Mouse (Mus musculus): ENCODE results near the gene Cd36.
"Not testable (repeated sequence)": the region's sequence is repeated elsewhere in the genome, so short reads cannot be mapped to it uniquely, and the experiment has no call there.

The Cd36 gene

DNA sequence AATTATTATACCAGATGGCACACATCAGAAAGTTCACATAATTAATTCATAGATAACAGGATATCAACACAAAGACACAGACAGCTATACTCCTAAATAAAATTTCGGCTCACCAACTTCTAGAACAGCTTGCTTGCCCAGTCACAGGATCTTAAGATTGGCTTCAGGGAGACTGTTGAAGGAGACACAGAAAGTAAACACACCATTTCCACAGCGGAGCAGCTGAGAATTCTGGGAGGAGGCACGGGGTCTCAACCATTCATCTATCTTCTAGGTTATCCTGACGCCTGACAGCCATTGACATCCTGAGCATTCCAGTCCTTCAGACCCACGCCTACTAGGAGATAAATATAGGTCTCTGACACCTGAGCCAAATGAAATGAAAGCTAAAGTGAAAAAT, at the start of gene Cd36:
Gene Cd36, minus strand, starts transcription at position 204 of the 400 bp plus-strand sequence.
- DNase-seq (ENCODE audit: low read depth), result no peak

DNA sequence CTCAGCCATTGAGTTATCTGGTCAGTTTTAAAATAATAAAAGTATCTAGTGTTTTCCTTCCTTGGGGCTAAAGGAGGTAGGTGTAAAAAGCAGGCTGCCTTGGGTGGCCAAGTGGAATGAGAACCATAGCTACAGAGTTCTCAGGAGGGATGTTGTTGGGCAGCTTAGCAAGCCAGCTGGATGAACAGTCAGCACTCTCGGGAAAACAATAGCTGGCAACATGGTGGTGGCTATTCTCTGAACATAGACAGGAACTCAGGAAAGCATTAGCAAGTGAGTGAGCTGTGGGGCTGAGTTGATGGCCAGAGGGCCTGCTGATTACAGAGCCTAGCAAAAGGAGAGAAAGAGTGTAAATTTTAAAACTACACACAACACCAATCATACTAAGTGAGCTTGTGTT, 45.9 kb upstream of the Cd36 start:
- DNase-seq (ENCODE audit: low read depth), result no peak

DNA sequence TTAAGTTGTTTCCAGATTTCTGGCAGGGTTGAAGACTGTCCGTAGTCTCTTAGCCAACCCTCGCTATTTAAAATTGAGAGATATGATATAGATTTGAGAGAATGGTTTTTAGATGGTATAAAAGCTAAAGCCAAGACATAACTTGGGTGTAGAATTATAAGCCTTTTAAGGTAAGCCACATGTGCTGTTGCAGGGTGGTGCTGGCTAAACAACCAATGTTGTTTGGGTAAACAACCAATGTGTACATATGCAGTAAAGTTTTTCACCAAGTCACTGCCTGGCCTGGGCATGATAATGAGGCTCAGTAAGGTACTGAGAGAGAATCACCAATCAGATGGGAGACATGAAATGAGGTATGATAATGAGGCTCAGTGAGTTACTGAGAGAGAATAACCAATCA, 43.0 kb upstream of the Cd36 start:
- not testable (repeated sequence) for DNase-seq (ENCODE audit: low read depth)

DNA sequence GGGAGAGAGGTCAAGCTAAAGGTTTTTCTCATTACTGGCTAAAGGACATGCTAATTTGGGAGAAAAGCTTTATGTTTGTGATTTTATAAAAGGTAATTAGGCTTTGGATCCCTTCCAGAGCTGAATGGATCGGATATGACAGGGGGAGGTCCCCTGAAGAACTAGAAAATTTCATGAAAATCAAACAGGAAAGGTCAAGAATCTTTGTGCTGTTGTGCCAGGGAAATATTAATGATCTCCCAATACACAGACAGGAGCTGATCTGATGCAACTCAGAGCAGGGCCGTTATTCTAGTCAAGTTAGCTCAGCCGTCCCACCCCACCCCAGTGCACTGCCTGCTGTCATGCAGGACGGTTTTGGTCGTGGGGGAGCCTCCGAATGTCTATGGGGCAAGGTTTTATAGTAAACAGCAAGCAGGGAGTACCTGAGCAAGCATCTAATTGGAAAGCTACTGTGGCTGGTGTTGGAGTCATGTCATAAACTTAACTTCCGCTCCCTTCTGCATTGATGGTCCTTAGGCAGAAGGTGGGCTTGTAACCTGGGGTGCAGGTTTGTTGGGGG, 40.5 kb upstream of the Cd36 start:
- DNase-seq (ENCODE audit: low read depth), result no peak

DNA sequence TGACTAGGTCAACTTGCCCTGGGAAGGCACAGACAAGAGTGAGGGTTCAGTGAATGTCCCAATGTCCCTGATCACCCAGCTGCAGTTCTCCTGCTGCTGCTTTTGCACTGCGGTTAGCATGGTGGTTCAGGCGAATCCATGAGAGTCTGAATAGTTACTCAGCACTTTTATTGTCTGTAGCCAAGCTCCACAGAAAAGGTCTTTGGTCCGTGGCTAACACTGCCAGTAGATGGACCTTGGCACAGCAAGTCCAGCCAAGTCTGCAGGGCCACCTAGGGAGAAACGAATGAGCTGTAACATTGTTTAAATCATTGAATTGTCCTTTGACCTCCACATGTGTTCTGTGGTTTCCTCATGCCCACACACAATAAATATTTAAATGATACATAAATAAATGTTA, 39.9 kb upstream of the Cd36 start:
- DNase-seq (ENCODE audit: low read depth), result no peak

DNA sequence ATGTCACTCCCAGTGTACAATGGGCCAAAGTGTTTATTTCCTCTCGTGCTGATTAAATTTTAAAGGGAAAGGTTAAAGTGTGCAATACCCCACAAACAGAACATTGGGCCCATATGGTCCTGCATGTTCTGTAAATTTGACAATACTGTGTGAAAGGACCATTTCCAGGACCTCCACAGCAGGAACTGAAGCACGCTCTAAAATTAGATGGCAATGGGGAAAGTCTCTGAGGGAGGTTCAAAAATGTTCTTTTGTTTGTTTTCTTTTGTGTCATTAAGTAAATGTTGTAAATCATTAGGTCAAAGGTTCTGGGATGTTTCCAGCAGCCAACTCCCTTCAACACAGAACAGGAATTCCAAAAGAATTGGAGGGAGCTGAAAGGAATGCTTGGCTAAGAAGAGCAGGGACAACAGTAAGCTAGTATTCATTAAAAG, 35.5 kb upstream of the Cd36 start:
- no peak for DNase-seq (ENCODE audit: low read depth)

DNA sequence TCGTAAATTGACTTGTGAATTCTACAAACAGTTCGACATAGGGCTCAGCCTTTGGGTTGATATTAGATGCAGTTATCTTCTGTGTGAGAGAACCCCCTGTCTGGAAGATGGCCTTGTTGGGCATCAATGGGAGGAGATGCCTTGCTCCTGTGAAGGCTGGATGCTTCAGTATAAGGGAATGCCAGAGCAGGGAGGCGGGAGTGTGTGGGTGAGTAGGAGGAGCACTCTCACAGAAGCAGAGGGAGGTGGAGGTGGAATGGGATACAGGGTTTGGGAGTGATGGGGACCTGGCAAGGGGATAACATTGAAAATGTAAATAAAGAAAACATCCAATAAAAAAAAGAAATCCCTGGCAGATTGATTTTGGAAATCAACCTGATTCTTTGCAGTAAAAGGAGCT, 35.0 kb upstream of the Cd36 start:
- no peak for DNase-seq (ENCODE audit: low read depth)

DNA sequence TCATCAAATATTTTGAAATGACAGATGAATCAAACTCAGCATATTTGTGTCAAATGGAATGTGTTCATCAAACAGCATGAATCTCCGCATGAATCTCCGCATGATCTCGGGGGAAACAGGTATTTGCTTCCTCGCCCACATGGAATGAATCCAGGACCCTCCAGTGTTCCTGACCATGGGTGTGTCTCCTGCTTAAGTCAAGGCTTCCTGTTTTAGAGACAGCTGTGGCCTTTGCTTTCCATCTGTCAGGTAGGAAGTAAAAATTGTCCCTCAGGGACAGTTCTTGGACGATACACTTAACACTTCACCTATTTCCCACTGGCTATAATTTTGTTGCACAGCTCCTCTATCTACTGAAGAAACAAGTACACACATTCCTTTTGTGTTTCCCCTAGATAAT, 30.4 kb upstream of the Cd36 start:
- DNase-seq (ENCODE audit: low read depth), result no peak

DNA sequence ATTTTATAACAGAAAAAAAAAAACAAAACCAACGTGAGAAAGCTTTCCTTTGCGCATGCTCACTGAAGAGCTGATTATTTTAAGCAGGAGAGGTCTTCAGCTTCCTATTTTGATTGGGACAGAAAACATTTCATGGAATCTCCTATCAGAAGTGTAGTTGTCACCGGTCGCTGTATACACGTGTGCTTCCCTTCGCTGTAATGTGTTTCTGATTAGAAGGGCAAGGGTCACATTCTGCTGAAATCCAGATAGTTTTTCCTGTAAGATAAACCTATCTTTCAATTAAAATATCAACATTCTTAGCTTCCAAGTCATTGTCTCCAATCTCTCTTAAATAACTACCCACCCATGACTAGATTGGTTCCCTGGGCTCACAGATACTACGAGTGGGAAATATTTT, 16.2 kb upstream of the Cd36 start:
- no peak for DNase-seq (ENCODE audit: low read depth)

DNA sequence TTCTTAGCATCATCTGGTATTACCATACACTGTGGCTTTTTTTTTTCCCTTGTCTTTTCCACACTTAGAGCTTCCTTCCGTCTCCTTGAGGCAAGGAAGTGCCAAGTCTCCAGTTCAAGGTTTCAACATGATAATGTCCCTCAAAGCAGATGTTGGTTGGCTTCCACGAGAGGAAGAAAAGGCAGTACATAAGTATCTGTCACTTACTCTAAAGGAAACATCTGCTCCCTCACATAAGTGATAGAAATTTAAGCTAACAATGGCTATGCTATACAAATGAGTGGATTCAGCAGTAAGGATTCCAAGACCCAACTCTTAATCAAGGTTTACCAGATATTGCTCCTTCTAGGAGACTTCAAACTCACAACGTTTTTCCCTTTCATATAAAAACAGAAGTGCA, 10.3 kb upstream of the Cd36 start:
- DNase-seq (ENCODE audit: low read depth), result no peak

DNA sequence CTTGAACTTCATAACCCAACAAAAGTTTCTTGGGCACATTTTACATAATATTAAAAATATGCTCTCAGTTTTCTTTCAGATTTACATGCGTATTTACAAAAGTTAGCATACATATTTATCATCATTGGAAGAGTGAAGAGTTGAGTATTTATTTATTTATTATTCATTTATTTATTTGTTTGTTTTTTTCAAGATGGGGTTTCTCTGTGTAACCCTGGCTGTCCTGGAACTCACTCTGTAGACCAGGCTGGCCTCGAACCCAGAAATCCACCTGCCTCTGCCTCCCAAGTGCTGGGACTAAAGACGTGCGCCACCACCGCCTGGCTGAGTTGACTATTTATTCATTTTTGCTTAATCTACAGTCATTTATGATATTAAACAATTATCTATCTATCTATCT, 9.0 kb upstream of the Cd36 start:
- peak; percentile 59 for DNase-seq (ENCODE audit: low read depth)

DNA sequence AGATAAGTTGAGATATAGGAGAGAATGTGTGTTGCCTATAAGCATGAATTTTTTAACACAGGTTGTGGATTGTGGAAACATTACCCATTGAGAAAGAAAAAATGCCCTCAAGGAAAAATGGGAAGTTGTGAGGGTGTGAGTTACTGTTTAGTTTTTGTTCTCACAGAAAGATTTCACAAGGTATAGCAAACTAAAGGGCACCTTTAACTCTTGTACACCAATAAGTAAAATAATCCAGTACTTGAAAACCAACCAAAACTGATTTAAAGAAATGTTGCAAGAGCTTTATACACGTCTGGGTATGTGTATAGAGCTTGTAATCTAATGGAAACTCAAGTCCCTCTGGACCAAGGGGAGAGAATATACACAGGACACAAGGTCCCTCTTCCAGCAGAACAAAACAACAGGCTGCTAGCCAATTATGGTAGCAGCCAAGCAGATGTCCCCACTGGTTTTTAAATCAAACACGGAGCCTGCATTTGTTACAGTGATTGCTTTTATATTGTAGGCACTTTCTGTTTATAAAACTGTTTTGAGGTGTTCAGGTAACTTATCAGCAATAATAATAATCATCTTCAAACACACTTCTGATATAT, 5.1 kb upstream of the Cd36 start:
- no peak for DNase-seq (ENCODE audit: low read depth)

DNA sequence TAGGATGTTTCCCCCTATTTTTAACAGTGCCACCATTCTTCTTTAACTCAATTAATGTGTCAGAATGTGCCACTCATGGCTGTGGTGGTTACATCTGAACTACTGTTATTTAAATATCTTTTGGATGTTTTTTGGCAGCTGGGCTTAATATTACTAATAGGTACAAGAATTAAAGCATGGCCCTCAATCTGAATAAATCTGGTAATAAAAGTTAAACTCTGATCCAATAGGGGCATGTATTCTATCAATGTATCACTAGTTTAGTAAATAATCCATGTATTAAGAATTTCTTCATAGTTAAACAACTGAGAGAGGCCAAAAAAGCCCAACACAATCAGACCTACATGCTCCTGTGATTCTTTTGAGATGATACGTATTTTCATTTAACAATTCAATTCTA, 690 bp upstream of the Cd36 start:
- DNase-seq (ENCODE audit: low read depth), result no peak

DNA sequence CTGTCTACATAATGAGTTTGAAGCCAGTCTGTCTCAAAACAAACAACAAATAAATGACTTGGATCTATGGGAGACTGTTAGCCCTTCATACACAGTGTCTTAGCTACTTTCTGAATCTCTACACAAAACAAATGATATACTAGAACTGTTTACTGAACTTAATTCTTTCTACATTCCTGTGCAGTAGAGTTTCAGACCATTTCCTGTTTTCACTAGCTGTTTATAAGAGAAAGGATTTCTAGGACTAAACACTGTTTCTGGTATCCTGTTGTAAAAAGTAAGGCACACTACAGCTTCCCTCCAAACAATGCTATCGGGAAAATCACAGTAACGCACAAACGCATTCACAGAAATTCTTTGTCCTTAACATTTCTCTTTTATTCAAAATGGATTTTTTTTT, 2.2 kb downstream of the Cd36 start:
- no peak for DNase-seq (ENCODE audit: low read depth)

DNA sequence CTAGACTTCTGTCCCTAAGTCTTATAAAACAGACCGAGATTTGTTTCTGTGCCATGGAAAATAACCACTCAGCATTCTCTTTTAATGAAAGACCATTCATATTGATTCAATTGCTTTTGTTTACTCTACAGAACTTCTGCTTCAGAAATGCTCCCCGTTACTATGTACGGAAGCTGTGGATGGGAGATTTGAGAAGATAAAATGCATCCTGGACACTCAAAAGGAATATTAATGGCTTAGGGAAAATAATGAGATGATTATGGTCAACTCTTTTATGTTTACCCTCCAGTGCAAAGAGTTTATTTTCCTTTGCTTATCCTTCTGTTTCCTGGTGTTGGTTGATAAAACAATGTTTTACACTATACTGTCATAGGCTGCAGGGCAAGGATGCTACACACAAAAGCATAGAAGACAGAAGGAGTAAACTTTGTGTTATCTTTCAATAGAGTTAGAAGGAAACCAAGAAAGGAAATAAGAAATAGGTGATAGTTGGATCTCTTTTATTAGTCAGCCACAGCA, 5.2 kb downstream of the Cd36 start:
- no peak for DNase-seq (ENCODE audit: low read depth)

DNA sequence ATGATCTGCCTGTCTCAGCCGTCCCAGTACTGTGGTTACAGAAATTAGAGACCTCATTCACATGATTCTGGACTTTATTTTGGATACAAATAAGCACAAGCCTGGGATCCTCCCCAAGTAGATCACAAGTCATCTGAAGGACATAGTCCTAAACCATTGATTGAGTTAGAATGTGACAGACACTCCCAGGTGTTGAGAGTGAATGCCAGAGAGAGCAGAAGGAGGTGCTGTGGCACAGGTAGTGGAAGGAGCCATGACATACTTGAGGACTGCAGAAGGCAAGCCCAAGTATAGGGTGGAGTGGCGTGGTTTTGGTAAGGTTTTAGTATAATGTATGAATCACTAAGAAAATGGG, 7.1 kb downstream of the Cd36 start:
- DNase-seq (ENCODE audit: low read depth), result no peak

DNA sequence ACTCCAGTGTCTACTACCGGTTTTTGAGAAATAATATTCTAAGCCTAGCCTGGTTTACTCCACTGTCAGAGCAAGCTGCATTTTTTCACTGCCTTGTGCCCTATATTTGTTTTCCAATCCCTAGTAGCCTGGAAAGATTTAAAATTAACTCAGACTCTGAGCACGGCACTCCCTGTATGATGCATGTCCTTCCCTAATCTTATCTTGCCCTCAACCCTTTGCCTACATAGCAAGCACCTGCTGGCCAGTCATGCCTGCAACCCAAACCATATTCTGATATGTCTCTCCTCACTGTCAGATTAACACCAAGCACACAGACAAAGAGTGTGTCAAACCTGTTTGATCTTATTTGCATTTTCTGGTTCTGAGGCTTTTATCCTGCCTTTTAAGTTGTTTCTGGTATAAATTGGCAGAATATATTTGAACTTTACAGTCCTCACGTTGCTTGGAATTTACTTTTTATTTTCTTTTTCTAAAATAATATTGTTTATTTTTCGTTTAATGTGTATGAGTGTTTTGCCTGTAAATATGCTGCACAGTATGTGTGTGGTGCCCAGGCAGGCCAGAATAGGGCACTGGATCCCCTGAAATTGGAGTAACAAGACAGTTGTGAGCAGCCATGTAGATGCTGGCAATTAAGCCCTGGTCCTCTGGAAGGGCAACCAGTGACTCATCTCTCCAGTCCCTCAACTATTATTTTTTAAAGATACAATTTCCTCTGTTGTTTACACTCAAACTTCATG, 7.6 kb downstream of the Cd36 start:
- no peak for DNase-seq (ENCODE audit: low read depth)

DNA sequence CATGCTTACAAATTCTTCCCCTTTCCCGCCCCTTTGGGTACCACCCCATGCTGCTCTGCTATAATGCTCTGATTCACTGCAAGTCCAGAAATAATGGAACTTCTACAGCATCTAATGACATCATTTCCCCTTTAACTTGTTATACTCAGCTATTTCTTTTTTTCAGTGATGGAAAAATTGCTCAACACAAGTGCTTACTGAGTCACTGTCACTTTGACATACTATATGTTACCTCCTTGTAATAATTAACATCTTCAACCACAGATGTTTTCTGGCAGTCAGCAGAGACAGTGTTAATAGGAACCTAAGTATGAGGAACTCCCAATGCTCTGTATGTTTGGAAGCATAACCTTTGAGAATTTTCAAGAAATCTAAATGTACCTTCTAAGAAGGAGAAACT, 8.7 kb downstream of the Cd36 start:
- peak; percentile 30 for DNase-seq (ENCODE audit: low read depth)

DNA sequence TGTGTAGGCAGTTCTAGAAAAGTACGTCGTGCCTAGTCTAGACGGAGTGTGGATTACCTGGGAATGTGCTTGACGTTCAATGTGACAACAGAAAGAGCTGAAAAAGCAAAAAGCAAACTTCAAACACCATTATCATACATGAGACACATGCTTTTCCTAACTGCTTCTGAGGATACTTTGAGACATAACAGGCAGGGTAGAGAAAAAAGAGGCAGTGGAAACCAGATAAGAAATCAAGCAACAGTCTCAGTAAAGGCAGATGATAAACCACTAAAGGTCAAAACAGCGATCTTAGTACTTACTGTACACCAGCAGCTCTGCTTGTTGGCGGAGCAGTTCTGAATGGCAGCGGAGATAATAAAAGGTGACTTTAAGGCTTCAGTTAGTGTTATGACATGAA, 11.6 kb downstream of the Cd36 start:
- DNase-seq (ENCODE audit: low read depth), result peak; percentile 2

DNA sequence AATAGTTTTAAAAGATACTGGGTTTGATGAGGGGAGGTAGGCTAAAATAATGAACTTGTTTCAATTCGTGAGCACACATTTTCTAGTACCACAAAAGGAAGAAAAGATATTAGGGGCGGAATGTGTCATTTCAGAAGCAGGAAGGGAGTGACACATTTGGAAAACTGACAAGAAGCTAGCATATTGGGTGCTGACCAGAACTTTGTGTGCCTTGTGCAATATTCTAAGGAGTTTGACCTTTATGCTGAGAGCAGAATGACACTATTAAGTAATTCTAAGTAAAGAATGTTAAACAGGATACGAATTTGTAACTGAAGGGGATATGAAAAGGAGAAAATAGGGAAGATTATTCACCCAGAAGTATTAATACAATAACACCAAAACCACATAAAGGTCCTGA, 12.0 kb downstream of the Cd36 start:
- peak; percentile 39 for DNase-seq (ENCODE audit: low read depth)

DNA sequence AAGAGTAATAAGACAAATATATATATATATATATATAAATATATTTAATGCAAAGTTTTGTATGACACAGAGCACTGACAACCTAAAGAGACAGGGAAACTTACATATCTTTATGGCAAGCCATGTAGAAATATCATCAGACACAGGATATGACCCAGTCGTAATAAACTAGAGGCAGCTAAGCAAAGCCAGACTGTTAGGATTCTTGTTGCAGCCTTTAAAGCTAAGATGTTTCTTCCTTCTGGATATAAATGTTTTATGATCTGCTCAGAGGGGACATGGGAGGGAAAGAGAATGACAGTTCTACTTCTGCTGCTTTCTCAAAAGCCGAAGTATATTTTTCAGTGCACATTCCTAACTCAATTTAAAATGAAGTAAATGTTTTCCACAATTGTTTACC, 14.3 kb downstream of the Cd36 start:
- no peak for DNase-seq (ENCODE audit: low read depth)

DNA sequence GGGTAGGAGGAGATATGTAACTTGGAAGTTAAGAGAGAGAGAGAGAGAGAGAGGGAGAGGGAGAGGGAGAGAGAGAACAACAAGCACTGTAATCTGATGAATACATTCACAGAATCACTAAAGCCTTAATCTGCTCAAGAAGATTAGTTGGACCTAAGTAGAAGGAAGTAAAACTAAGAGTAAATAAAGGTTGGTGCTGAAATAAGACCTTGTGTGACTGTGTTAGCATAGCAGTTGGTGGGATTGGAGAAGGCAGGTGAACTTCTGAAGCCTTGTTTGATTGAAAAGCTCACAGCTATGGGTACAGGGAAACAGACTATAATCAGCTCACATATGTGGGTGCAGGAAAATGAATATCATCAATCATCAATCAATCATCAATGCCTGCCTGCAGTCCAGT, 23.2 kb downstream of the Cd36 start:
- no peak for DNase-seq (ENCODE audit: low read depth)

DNA sequence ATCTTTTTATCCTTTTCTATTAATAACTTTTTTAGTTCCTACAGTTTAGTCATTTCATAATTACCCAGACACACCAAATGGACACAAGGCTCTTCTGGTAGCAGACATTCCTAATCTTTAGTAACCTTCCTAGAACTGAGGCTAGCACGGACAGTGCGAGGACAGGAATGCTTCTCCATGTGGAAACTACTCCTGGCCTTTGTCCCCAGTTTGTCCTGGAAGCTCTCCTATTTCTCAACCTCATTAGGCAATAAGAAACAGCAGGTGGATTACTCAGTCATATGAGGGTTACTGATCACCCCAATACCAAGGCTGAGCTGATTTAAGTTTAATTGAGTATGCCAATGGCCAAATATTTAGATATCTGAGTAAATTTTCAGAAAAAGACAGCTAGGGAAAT, 25.5 kb downstream of the Cd36 start:
- DNase-seq (ENCODE audit: low read depth), result no peak

DNA sequence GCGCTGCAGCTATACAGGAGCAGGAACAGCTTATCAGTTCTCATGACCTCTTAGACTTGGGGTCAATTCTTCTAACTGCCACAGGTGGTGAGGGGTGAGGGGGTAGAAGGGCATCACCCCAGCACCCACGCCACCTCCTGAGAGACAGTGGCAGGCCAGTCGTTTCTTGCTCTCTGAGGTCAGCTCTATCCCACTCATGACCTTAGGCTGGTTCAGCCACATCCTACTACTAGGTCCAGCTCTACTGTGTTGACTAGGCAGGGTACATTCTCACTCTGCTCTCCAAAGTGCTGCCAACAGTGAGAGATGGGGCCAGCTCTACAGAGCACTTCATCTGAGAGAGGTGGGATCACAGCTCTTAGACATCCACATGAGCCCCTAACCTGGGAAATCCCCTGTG, 30.2 kb downstream of the Cd36 start:
- DNase-seq (ENCODE audit: low read depth), result no peak
